Mouse (Mus musculus) liver, adult 2 months (tissue): Measurements from ENCODE around the gene Zfp507. TPM values are rescaled to one million over a fixed set of nuclear protein-coding genes. Genes with fewer than 3 reads are reported as not detected.

Experiments used
- DNase-seq: peaks from one replicate; pipeline ENCODE4 v3.0.0-alpha.2; 2011; ENCODE audit warnings: low read depth, low spot score; ENCODE audit errors: extremely low read depth
- H3K27ac ChIP-seq: fragments of 200-500 bp; replicated peaks from 2 replicates; pipeline ENCODE4 v1.5.1; 2012; ENCODE audit warnings: low read depth, mild to moderate bottlenecking, control low read depth, inconsistent platforms, low read length; ENCODE audit not compliant: insufficient read depth
- H3K27me3 ChIP-seq: fragments of 200-500 bp; 2 replicates; pipeline ENCODE4 v1.6.1; 2012; ENCODE audit warnings: mild to moderate bottlenecking, moderate library complexity, low read length, inconsistent platforms; ENCODE audit not compliant: control insufficient read depth, insufficient read depth
- H3K36me3 ChIP-seq: fragments of 200-500 bp; 2 replicates; pipeline ENCODE4 v1.6.1; 2012; ENCODE audit warnings: low read length, inconsistent platforms; ENCODE audit not compliant: control insufficient read depth, insufficient read depth
- H3K4me1 ChIP-seq: fragments of 200-500 bp; 2 replicates; pipeline ENCODE4 v1.6.1; 2011; ENCODE audit warnings: low read length; ENCODE audit not compliant: control insufficient read depth, insufficient read depth
- H3K4me3 ChIP-seq: fragments of 200-500 bp; 2 replicates; pipeline ENCODE4 v1.5.1; 2011; ENCODE audit warnings: low read depth, mild to moderate bottlenecking, control low read depth, low read length, moderate library complexity; ENCODE audit not compliant: insufficient read depth
- H3K79me2 ChIP-seq: fragments of 200-500 bp; 2 replicates; pipeline ENCODE4 v1.6.1; 2012; ENCODE audit warnings: inconsistent platforms, mild to moderate bottlenecking, low read length, moderate library complexity; ENCODE audit not compliant: control insufficient read depth, insufficient read depth
- H3K9ac ChIP-seq: fragments of 200-500 bp; 2 replicates; pipeline ENCODE4 v1.6.1; 2012; ENCODE audit warnings: low read depth, mild to moderate bottlenecking, control low read depth, inconsistent platforms, low read length
- CTCF ChIP-seq: fragments of 200-500 bp; IDR thresholded peaks from 2 replicates; pipeline ENCODE4 v1.5.1; 2011; ENCODE audit warnings: low read depth, low read length, control low read depth
- POLR2A ChIP-seq: fragments of 200-500 bp; IDR thresholded peaks from 2 replicates; pipeline ENCODE4 v1.6.1; 2011; ENCODE audit warnings: low read length, control low read depth; ENCODE audit not compliant: insufficient read depth; ENCODE audit errors: extremely low read depth
- WGBS: fragments of 180-500 bp; shearing (Covaris S2); methylation state at CpG from one replicate; pipeline ENCODE4 v1.1.7; 2018; 5-methylcytosine and 5-hydroxymethylcytosine counted together
- polyA plus RNA-seq: library from polyadenylated mRNA; depleted of rRNA; stranded (reverse); fragments of >200 nt; gene quantifications from 2 replicates; pipeline ENCODE4 v1.2.3, GENCODE M21; 2012
- total RNA-seq: library from RNA; depleted of rRNA; stranded (reverse); fragments of >200 nt; gene quantifications from 2 replicates; pipeline ENCODE4 v1.2.3, GENCODE M21; 2014

Gene Zfp507
- total and polyA plus RNA-seq, 2 experiments, result 4.9 to 12.2 TPM

DNA sequence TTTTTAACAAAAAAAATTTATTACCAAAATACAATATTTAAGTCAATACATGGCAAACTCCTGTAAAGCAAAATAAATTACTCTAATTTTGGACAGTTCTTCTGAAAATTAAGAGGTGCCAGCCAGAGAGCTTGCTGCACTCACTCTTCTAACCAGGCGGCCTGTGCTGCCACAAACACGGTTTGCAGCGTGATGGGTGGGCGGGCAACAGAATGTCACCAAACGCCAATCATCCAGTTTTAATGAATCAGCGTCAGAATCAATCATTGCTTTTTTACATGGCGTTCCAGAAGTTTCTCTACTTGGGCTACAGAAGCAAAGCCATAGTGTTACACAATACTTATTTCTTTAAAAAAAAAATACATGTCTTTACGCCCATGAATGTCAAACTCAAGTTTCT lies 30.5 kb downstream of the Zfp507 start:
- no peaks in the 10 kb centered on the region for H3K4me1 ChIP-seq
- H3K4me3 ChIP-seq, result no peak overlapping the region
- no peak for DNase-seq
- H3K79me2 ChIP-seq, result no peaks in the 10 kb centered on the region
- WGBS, result 94% methylated on average over 8 of the region's 8 CpGs
- TF ChIP-seq POLR2A (no peak), CTCF (no peak)
- no peak overlapping the region for H3K27ac ChIP-seq
- no peaks in the 10 kb centered on the region for H3K27me3 ChIP-seq
- H3K9ac ChIP-seq, result no peak overlapping the region
- peaks cover 26% of the 10 kb centered on the region for H3K36me3 ChIP-seq

DNA sequence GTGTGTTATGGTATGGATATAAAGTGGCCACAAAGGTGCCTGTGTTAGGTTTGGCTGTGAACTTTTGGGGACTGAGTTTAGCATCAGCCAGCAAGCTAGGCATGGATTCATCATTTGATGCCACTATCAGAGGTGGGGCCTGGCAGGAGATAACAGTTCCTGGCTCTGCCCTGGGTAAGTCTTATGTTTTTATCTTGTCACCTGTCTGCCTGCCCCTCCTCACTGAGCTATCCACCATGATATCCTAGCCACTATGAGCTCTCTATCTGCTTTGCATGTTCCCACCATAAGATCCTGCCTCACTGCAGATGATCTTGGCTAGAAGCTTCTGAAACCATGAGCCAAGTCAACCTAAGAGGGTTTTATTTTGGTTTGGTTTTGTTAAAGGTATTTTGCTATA lies 31.7 kb downstream of the Zfp507 start:
- H3K79me2 ChIP-seq, result no peaks in the 10 kb centered on the region
- no peak for DNase-seq
- H3K4me3 ChIP-seq, result no peak overlapping the region
- no peak overlapping the region for H3K9ac ChIP-seq
- no peaks in the 10 kb centered on the region for H3K27me3 ChIP-seq
- no peak for TF ChIP-seq POLR2A
- TF ChIP-seq CTCF, result no peak
- H3K36me3 ChIP-seq, result peaks cover 21% of the 10 kb centered on the region
- no peak overlapping the region for H3K27ac ChIP-seq
- no peaks in the 10 kb centered on the region for H3K4me1 ChIP-seq

DNA sequence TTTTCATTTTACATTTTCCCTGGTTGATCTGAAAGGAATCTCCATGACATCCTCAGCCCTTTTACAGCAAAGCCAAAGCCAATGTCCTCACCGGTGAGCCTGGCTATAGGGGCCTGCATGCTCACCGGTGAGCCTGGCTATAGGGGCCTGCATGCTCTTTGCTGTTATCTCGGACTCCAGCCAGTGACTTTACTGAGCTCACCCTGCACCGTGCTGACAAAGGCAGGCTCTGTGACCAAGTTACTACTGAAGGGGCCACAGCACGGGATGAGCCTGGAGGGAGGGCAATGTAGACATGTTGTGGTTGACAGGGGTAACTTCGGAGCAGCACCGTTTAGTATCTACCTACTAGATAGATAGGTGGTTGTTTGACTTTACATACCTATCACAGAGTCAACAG lies 32.7 kb downstream of the Zfp507 start:
- 72% methylated on average over 7 of the region's 7 CpGs for WGBS
- TF ChIP-seq POLR2A (no peak), CTCF (no peak)
- H3K4me3 ChIP-seq, result no peak overlapping the region
- no peaks in the 10 kb centered on the region for H3K27me3 ChIP-seq
- H3K36me3 ChIP-seq, result peaks cover 20% of the 10 kb centered on the region
- no peaks in the 10 kb centered on the region for H3K79me2 ChIP-seq
- DNase-seq, result no peak
- no peaks in the 10 kb centered on the region for H3K4me1 ChIP-seq
- no peak overlapping the region for H3K27ac ChIP-seq
- no peak overlapping the region for H3K9ac ChIP-seq

DNA sequence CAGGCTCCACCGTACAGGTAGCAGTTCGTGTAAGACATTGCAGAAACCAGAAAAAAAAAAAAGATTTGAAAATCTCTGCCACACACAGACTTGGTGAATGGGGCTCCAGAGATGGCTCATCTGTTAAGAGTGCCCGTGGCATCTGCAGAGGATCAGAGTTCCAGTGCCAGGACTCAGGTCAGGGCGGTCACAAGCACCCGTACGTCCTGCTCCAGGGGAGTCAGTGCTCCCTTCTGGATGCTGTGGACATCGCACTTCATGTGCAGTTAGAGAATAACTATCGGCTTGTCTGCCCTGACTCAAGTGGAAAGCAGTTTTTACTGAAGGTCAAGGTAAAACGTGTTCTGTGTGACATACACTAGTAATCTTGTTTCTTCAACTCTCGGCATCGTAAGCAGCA lies 38.3 kb downstream of the Zfp507 start:
- H3K4me3 ChIP-seq, result no peak overlapping the region
- no peaks in the 10 kb centered on the region for H3K36me3 ChIP-seq
- no peak for DNase-seq
- 89% methylated on average over 11 of the region's 11 CpGs for WGBS
- H3K4me1 ChIP-seq, result no peaks in the 10 kb centered on the region
- no peak overlapping the region for H3K27ac ChIP-seq
- H3K27me3 ChIP-seq, result no peaks in the 10 kb centered on the region
- TF ChIP-seq CTCF, result no peak
- no peak for TF ChIP-seq POLR2A
- no peak overlapping the region for H3K9ac ChIP-seq
- H3K79me2 ChIP-seq, result no peaks in the 10 kb centered on the region

DNA sequence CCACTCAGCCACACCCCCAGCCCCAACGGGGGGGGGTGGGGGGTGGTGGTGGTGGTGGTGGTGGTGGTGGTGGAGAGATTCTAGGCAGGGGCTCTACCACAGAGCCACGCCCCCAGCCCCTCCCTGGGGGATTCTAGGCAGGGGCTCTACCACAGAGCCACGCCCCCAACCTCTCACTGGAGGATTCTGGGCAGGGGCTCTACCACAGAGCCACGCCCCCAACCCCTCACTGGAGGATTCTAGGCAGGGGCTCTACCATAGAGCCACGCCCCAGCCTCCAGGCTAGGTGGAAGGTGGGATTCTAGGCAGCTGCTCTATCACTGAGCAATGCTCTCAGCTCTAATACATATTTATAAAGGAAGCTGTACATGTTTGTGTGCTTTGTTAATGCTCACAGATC lies 41.0 kb downstream of the Zfp507 start:
- no peak for DNase-seq
- Histone ChIP-seq H3K27ac (no peak overlapping the region), H3K79me2 (no peaks in the 10 kb centered on the region), H3K36me3 (no peaks in the 10 kb centered on the region), H3K9ac (no peak overlapping the region), H3K4me3 (no peak overlapping the region), H3K27me3 (no peaks in the 10 kb centered on the region), H3K4me1 (no peaks in the 10 kb centered on the region)
- 67% methylated on average over 5 of the region's 5 CpGs for WGBS
- TF ChIP-seq POLR2A, result no peak
- no peak for TF ChIP-seq CTCF

DNA sequence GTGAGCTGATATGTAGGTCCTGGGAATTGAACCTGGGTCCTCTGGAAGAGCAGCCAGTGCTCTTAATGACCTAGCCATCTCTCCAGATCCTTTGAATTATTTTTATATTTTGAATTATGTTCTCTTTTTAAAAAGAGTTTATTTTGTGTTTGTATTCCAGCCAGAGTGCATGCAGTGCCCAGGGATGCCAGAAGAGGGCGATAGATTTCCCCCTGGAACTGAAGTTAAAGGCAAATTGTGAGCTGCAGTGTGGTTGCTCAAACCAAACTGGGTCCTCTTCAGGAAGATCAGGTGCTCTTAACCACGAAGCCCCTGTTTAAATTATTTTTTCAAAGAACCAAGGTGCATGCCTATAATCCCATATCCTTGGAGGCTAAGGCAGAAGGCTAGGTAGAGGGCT lies 43.2 kb downstream of the Zfp507 start:
- Histone ChIP-seq H3K4me1 (no peaks in the 10 kb centered on the region), H3K9ac (no peak overlapping the region), H3K36me3 (no peaks in the 10 kb centered on the region), H3K27me3 (no peaks in the 10 kb centered on the region), H3K4me3 (no peak overlapping the region), H3K79me2 (no peaks in the 10 kb centered on the region), H3K27ac (no peak overlapping the region)
- TF ChIP-seq CTCF (peak; percentile 63; the same call in 1 of the 2 replicates), POLR2A (no peak)
- 34% methylated on average over 2 of the region's 2 CpGs for WGBS
- DNase-seq, result no peak
